Mouse (Mus musculus): Measurements from ENCODE around the gene Lipe. TPM values are rescaled to one million over a fixed set of nuclear protein-coding genes. Genes with fewer than 3 reads are reported as not detected.

Gene Lipe
- polyA plus RNA-seq, 1 experiment from 2014 or later = 4.9 TPM

- no peak overlapping the region; the same call in 1 of the 2 replicates for H3K4me2 ChIP-seq (ENCODE audit: low read depth, low read length)
- no peaks in the 10 kb centered on the region for H3K9me3 ChIP-seq (ENCODE audit: control insufficient read depth, low read length)
- H3K36me3 ChIP-seq (ENCODE audit: control insufficient read depth, insufficient read depth, low read length) = peaks cover 11% of the 10 kb centered on the region
- H3K27ac ChIP-seq (replicated peaks; ENCODE audit: low read depth, low read length) = no peak overlapping the region
- H3K4me3 ChIP-seq (ENCODE audit: low read depth, low read length) = no peak overlapping the region
- WGBS = 20% methylated on average over 12 of the region's 12 CpGs
- no peak overlapping the region for H3K9ac ChIP-seq (ENCODE audit: low read depth, low read length)
- DNase-seq (ENCODE audit: low spot score) = no peak
- H3K27me3 ChIP-seq (replicated peaks; ENCODE audit: control insufficient read depth, insufficient read depth, low read length) = peaks cover 33% of the 10 kb centered on the region
- ATAC-seq (ENCODE audit: low read depth) = no peak
- H3K4me1 ChIP-seq (ENCODE audit: control insufficient read depth, insufficient read depth, low read length) = peaks cover 13% of the 10 kb centered on the region; the same call in 1 of the 2 replicates
Measured at GRCm38 (mm10) chr7:25368333-25368732, 30.2 kb downstream of the Lipe start.

DNA sequence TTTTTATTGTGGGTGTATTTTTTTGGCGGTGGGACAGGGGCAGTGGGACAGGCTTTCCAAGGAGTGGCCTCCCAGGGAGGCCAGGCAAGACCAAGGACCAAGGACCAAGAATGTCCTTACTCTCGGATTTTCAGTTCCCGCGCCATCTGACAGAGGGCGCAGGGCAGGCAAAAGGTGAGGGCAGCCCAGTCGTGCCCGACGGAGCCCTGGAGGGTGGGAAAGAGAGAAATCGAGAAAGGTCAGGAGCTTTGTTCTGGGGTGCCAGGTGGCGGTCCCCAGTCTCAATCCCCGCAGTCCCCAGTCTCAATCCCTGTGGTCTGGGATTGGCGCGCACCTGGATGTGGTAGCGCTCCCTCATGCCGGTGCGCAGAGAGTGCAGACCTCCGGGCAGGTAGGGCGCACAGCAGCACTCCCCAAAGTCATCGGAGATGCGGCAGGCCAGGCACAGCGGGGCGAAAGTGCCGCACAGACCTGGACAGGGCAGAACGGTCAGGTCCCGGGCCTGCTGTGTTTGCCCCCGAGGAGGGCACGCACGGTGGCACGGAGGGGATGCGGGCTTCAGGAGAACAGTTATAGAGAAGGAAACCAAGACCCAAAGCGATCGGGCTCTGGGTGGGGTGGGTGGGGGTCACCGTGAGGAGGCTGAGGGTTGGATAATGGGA is 30.7 kb downstream of the Lipe start:
- 1% methylated on average over 31 of the region's 33 CpGs for WGBS
- Histone ChIP-seq H3K36me3 (ENCODE audit: control insufficient read depth, insufficient read depth, low read length) (peaks cover 17% of the 10 kb centered on the region), H3K4me2 (ENCODE audit: low read depth, low read length) (peak overlapping the region; percentile 26), H3K27ac (replicated peaks; ENCODE audit: low read depth, low read length) (no peak overlapping the region), H3K27me3 (replicated peaks; ENCODE audit: control insufficient read depth, insufficient read depth, low read length) (peaks cover 33% of the 10 kb centered on the region), H3K9ac (ENCODE audit: low read depth, low read length) (peak overlapping the region; percentile 19; the same call in 1 of the 2 replicates), H3K4me1 (ENCODE audit: control insufficient read depth, insufficient read depth, low read length) (peaks cover 13% of the 10 kb centered on the region; the same call in 1 of the 2 replicates), H3K9me3 (ENCODE audit: control insufficient read depth, low read length) (no peaks in the 10 kb centered on the region), H3K4me3 (ENCODE audit: low read depth, low read length) (peak overlapping the region; percentile 13; the same call in 1 of the 2 replicates)
- no peak for DNase-seq (ENCODE audit: low spot score)
- ATAC-seq (ENCODE audit: low read depth) = 0 out of 2 replicates have a peak, but pooled peaks have one; percentile 23

- H3K27me3 ChIP-seq (replicated peaks; ENCODE audit: control insufficient read depth, insufficient read depth, low read length) = peaks cover 33% of the 10 kb centered on the region
- 0 out of 2 replicates have a peak overlapping the region, but pooled peaks have one; percentile 14 for H3K9ac ChIP-seq (ENCODE audit: low read depth, low read length)
- peaks cover 13% of the 10 kb centered on the region; the same call in 1 of the 2 replicates for H3K4me1 ChIP-seq (ENCODE audit: control insufficient read depth, insufficient read depth, low read length)
- H3K4me3 ChIP-seq (ENCODE audit: low read depth, low read length) = no peak overlapping the region
- peak; percentile 28; the same call in 1 of the 2 replicates for ATAC-seq (ENCODE audit: low read depth)
- no peaks in the 10 kb centered on the region for H3K9me3 ChIP-seq (ENCODE audit: control insufficient read depth, low read length)
- 16% methylated on average over 13 of the region's 13 CpGs for WGBS
- H3K27ac ChIP-seq (replicated peaks; ENCODE audit: low read depth, low read length) = 0 out of 2 replicates have a peak overlapping the region, but pooled peaks have one; percentile 15
- H3K4me2 ChIP-seq (ENCODE audit: low read depth, low read length) = 0 out of 2 replicates have a peak overlapping the region, but pooled peaks have one; percentile 8
- peaks cover 29% of the 10 kb centered on the region for H3K36me3 ChIP-seq (ENCODE audit: control insufficient read depth, insufficient read depth, low read length)
- DNase-seq (ENCODE audit: low spot score) = peak; percentile 59
Measured at GRCm38 (mm10) chr7:25365937-25366625, 32.4 kb downstream of the Lipe start.

GRCm38 (mm10) chr7:25363632-25364031 is 34.9 kb downstream of the Lipe start:
- ATAC-seq (ENCODE audit: low read depth) = no peak
- H3K36me3 ChIP-seq (ENCODE audit: control insufficient read depth, insufficient read depth, low read length) = peaks cover 52% of the 10 kb centered on the region
- WGBS = 90% methylated on average over 17 of the region's 17 CpGs

GRCm38 (mm10) chr7:25363151-25363550 is 35.4 kb downstream of the Lipe start:
- Histone ChIP-seq H3K4me2 (ENCODE audit: low read depth, low read length) (no peak overlapping the region), H3K27ac (replicated peaks; ENCODE audit: low read depth, low read length) (no peak overlapping the region), H3K36me3 (ENCODE audit: control insufficient read depth, insufficient read depth, low read length) (peaks cover 57% of the 10 kb centered on the region), H3K9me3 (ENCODE audit: control insufficient read depth, low read length) (no peaks in the 10 kb centered on the region), H3K4me1 (ENCODE audit: control insufficient read depth, insufficient read depth, low read length) (peaks cover 13% of the 10 kb centered on the region; the same call in 1 of the 2 replicates), H3K9ac (ENCODE audit: low read depth, low read length) (no peak overlapping the region), H3K27me3 (replicated peaks; ENCODE audit: control insufficient read depth, insufficient read depth, low read length) (peaks cover 18% of the 10 kb centered on the region), H3K4me3 (ENCODE audit: low read depth, low read length) (no peak overlapping the region)
- WGBS = 89% methylated on average over 19 of the region's 19 CpGs
- DNase-seq (ENCODE audit: low spot score) (no peak), ATAC-seq (ENCODE audit: low read depth) (no peak)

More at GRCm38 (mm10) chr7:25363632-25364031, 34.9 kb downstream of the Lipe start:
- Histone ChIP-seq H3K4me1 (ENCODE audit: control insufficient read depth, insufficient read depth, low read length) (peaks cover 13% of the 10 kb centered on the region; the same call in 1 of the 2 replicates), H3K4me3 (ENCODE audit: low read depth, low read length) (no peak overlapping the region), H3K9me3 (ENCODE audit: control insufficient read depth, low read length) (no peaks in the 10 kb centered on the region), H3K27me3 (replicated peaks; ENCODE audit: control insufficient read depth, insufficient read depth, low read length) (peaks cover 23% of the 10 kb centered on the region), H3K4me2 (ENCODE audit: low read depth, low read length) (no peak overlapping the region), H3K27ac (replicated peaks; ENCODE audit: low read depth, low read length) (no peak overlapping the region), H3K9ac (ENCODE audit: low read depth, low read length) (no peak overlapping the region)
- no peak for DNase-seq (ENCODE audit: low spot score)

DNA sequence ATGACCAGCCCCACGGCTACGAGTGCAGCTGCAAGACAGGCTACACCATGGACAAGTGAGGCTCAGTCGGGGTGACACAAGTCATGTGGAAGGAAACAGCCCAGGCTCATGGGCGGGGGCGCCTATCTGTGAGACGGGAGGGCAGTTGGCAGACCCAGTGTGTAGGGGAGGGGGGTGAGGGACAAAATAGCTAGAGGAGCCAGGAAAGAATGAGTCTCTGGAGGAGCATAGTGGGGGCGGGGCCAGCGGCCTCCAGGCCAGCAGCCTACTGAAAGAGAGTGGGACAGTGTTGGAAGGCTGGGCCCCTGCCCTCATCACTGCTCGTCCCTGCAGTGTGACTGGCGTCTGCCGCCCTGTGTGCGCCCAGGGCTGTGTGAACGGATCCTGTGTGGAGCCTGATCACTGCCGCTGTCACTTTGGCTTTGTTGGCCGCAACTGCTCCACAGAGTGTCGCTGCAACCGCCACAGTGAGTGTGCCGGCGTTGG is 39.7 kb downstream of the Lipe start:
- no peaks in the 10 kb centered on the region for H3K9me3 ChIP-seq (ENCODE audit: control insufficient read depth, low read length)
- no peak overlapping the region for H3K4me3 ChIP-seq (ENCODE audit: low read depth, low read length)
- ATAC-seq (ENCODE audit: low read depth) (peak; percentile 75; the same call in 1 of the 2 replicates), DNase-seq (ENCODE audit: low spot score) (peak; percentile 19)
- H3K36me3 ChIP-seq (ENCODE audit: control insufficient read depth, insufficient read depth, low read length) = peaks cover 92% of the 10 kb centered on the region
- no peaks in the 10 kb centered on the region for H3K4me1 ChIP-seq (ENCODE audit: control insufficient read depth, insufficient read depth, low read length)
- no peak overlapping the region for H3K27ac ChIP-seq (replicated peaks; ENCODE audit: low read depth, low read length)
- no peaks in the 10 kb centered on the region for H3K27me3 ChIP-seq (replicated peaks; ENCODE audit: control insufficient read depth, insufficient read depth, low read length)
- WGBS = 65% methylated on average over 19 of the region's 19 CpGs
- no peak overlapping the region for H3K4me2 ChIP-seq (ENCODE audit: low read depth, low read length)
- H3K9ac ChIP-seq (ENCODE audit: low read depth, low read length) = no peak overlapping the region

DNA sequence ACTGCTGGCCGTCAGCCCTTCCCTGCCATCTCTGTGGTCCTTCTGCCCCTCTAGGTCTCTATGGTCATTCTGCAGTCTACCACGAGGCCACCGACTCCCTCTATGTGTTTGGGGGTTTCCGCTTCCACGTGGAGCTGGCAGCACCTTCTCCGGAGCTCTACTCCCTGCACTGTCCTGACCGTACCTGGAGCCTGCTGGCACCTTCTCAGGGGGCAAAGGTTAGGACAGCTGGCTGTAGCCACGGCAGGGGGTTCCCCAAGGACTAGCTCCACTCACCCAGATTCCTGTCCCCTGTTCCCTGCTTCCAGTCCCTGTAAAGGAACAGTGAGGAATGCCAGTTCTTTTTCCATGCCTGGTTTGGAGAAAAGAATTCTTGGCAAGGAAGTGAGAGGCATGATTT is 49.6 kb downstream of the Lipe start:
- no peaks in the 10 kb centered on the region for H3K4me1 ChIP-seq (ENCODE audit: control insufficient read depth, insufficient read depth, low read length)
- peaks cover 9% of the 10 kb centered on the region; the same call in 1 of the 2 replicates for H3K9me3 ChIP-seq (ENCODE audit: control insufficient read depth, low read length)
- H3K27ac ChIP-seq (replicated peaks; ENCODE audit: low read depth, low read length) = no peak overlapping the region
- no peak overlapping the region for H3K4me3 ChIP-seq (ENCODE audit: low read depth, low read length)
- 77% methylated on average over 5 of the region's 8 CpGs for WGBS
- peaks cover 77% of the 10 kb centered on the region for H3K36me3 ChIP-seq (ENCODE audit: control insufficient read depth, insufficient read depth, low read length)
- no peak overlapping the region for H3K4me2 ChIP-seq (ENCODE audit: low read depth, low read length)
- DNase-seq (ENCODE audit: low spot score) (no peak), ATAC-seq (ENCODE audit: low read depth) (no peak)
- no peaks in the 10 kb centered on the region for H3K27me3 ChIP-seq (replicated peaks; ENCODE audit: control insufficient read depth, insufficient read depth, low read length)
- H3K9ac ChIP-seq (ENCODE audit: low read depth, low read length) = no peak overlapping the region

GRCm38 (mm10) chr7:25341000-25341784 is 57.3 kb downstream of the Lipe start:
- no peaks in the 10 kb centered on the region for H3K4me1 ChIP-seq (ENCODE audit: control insufficient read depth, insufficient read depth, low read length)
- no peak overlapping the region for H3K4me3 ChIP-seq (ENCODE audit: low read depth, low read length)
- no peaks in the 10 kb centered on the region for H3K27me3 ChIP-seq (replicated peaks; ENCODE audit: control insufficient read depth, insufficient read depth, low read length)
- peaks cover 71% of the 10 kb centered on the region for H3K36me3 ChIP-seq (ENCODE audit: control insufficient read depth, insufficient read depth, low read length)
- H3K9ac ChIP-seq (ENCODE audit: low read depth, low read length) = no peak overlapping the region
- H3K4me2 ChIP-seq (ENCODE audit: low read depth, low read length) = no peak overlapping the region
- H3K9me3 ChIP-seq (ENCODE audit: control insufficient read depth, low read length) = no peaks in the 10 kb centered on the region
- no peak overlapping the region for H3K27ac ChIP-seq (replicated peaks; ENCODE audit: low read depth, low read length)
- 80% methylated on average over 17 of the region's 20 CpGs for WGBS
- ATAC-seq (ENCODE audit: low read depth) (0 out of 2 replicates have a peak, but pooled peaks have one; percentile 8), DNase-seq (ENCODE audit: low spot score) (no peak)
